Mouse (Mus musculus) layer of hippocampus, postnatal 10 days (tissue): ENCODE results near the gene Usp29. TPM values are rescaled to one million over a fixed set of nuclear protein-coding genes. Genes with fewer than 3 reads are reported as not detected.
"Not testable (repeated sequence)": the region's sequence is repeated elsewhere in the genome, so short reads cannot be mapped to it uniquely, and the experiment has no call there.

Experiments used
- DNase-seq, 2 experiments: peaks; one replicate each; pipeline ENCODE4 v3.0.0; 2021; ENCODE audit warnings: low spot score in 2 of 2
- total RNA-seq, 2 experiments: library from RNA; stranded (reverse); gene quantifications; 2 replicates each; pipeline ENCODE4 v1.2.3; 2021

The Usp29 gene
- total RNA-seq, 2 experiments from 2014 or later, result 47.1 to 47.6 TPM

DNA sequence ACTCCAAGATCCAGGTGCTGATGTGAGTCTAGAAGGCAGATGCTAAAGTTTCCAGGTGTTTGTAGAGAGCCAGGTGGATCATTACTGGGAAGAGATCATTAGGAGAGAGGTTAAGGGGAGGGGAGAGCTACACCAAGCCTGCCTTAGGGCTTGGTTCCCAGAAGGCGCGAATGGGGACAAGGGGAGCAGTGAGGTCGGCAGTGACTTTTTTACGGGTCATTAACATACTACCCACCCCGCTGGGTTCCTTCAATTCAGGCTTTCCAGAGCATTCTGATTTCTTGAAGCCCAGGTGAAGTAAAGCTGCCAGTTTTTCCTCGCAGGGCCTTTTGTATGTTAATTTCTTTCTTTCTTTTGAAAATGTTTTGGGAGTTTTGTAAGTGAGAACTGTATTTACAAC lies 29.8 kb downstream of the Usp29 start:
- DNase-seq, result no peak

DNA sequence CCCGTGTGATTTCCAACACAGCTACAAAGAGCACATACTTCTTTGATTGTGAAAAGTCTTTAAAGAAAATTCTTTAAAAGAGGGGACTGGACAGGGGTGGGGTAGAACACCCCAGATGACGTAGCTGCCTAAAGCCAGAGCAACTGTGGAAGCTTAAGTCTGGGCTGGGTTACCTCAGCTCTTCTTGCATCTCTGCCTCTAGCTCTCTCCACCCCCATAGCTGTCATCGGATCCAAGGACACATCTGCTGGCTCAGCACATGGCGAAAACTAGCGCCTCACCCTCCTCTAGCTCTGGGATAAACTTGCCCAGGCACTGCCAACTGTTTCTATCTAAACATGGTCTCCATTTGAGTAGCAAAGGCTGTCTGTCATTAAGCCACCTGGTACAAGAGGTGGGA lies 34.9 kb downstream of the Usp29 start:
- no peak for DNase-seq

DNA sequence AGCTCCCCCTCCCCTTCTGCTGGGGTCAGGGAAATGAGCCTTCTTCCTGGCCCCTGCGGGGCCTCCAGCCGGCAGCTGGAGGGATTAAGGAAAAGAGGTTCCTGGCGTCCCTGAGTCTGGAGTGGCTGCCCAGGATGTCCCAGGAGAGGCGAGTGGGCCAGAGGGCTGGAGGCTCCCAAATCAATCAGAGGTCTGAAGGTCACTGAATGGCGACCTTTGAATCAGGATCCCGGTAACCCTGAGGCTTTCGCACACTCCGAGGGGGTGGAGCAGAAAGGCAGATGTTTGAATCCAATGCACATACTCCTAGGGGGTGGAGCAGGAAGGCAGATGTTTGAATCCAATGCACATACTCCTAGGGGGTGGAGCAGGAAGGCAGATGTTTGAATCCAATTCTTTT lies 39.9 kb downstream of the Usp29 start:
- DNase-seq, result no peak

DNA sequence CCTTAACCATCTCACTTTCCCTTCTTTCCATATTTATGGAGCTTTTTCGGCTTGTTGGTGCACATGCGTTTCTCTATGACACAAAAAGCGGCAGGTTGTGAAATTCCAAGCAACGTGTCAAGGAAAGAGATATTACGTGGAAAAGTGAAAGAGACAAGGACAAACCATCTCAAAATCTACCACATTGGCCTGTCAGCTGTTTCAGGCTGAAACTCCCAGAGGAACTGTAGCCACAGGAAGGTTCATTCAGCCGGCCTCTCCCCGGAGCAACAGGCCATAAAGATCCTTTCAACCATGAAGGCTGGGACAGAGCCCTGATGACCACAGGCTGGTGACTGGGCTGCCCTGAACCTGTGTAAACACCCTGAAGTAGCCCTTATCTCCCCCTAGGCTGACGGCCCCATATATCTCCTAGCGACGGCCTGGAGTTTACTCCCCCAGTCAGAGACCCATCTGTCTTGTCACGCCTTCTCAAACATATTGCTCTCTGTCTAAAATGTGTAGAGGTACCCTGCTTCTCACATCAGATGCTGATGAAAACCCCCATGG lies 43.6 kb downstream of the Usp29 start:
- not testable (repeated sequence) for DNase-seq

DNA sequence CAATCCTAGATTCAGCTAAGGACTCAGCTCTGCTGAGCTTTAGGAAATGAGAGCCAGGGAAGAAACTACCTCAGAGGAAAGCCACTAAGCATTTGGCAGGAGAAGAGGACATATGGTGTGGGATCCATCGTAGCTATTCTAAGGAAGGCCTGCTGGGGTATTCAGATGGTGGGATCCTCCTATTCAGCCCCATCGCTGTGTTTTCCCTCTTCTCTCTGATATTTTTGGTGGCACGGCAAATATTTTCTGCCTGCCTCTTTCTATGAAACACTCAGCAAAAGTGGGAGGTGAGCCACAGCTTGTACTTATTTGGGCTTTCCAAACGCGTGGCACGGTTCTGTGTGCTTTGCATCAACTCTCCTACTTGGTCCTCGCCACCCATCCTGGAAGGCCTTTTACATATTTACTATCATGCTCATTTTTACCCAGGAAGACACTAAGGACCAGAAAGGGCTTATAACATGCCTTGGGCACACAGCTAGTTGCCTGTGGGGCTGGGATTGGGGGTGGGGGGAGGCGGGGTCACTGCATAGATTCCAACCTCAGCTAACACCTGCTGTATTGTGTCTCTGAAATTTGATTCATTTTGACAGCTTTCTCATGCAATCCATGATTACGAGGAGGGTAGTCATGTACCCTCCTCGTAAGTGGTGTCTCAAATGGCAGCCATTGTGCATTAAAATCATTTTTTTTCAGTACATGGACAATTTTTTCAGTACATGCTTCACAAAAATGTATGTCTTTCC lies 46.1 kb downstream of the Usp29 start:
- DNase-seq, result peak; percentile 18 to 41

DNA sequence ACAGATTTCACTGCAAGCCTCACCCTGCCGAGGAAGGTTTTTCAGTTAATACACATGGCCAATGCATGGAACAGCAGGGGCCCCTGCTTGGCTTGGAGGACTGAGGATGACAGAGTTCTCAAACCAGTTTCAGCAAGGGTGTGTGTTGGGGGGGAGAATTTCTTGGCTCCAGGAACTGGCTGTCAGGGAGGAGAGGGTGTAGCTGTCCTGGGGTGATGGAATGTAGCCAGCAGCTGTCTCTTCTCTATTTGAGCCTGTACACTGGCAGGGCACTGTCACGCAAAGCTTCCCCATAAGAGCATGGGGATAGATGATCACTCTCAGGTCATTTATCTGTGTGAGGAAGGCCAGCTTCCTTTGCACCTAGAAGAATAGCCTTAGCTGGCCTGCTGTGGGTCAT lies 46.7 kb downstream of the Usp29 start:
- DNase-seq, result no peak

DNA sequence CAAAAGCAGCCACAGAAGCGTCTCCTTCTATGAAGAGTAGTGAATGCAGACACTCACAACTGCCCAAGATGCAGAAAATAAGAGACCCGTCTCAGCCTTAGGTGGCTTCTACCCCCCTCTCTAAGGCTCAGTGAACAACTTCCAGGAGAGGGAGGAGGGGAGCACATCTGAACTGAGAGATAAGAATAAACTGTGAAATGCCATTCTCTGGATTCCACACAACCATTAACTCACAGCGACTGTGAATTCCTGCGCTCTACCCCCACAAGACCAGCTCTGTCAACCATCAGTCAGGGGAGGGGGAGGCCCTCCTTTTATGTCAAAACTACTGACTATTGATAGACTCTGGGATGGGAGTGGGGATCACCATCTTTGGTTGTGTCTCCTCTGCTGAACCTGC lies 47.3 kb downstream of the Usp29 start:
- DNase-seq, result no peak

DNA sequence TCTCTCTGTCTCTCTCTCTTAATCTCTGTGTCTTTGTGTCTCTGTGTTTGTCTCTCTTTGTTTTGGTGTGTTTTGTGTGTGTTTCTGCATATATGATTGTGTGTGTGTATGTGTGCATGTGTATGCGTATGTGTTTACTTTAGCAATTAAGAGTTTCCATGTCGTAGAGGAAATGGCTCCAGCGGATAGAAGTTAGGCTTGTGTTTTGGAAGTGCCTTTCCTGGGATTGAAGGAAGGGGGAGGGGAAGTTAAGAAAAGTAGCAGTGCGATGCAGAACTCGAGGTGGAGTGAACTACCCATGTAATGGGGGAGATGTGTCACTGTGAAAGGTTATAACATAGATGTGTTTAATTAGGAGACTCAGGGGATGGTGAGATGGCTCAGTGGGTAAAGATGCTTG lies 48.8 kb downstream of the Usp29 start:
- DNase-seq, result no peak

DNA sequence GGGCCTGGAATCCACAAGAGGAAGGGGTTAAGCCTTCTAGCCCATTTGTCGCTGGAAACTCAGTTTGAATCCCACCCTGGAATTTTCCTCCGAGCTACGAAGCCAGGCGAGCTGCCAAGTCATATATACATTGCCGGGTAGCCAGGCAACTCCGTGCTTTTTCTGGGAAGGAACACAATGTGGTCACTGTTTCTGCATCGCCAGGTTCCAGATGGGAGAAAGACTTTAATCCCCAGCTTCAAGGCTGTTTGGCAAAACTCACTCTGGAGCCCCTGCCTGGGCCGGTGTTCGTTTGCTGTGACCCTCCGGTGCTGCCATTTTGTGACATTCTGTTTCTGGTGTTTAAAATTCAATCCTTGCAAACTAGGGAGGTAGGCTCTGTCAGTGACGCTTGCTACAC lies 51.2 kb downstream of the Usp29 start:
- DNase-seq, result no peak

DNA sequence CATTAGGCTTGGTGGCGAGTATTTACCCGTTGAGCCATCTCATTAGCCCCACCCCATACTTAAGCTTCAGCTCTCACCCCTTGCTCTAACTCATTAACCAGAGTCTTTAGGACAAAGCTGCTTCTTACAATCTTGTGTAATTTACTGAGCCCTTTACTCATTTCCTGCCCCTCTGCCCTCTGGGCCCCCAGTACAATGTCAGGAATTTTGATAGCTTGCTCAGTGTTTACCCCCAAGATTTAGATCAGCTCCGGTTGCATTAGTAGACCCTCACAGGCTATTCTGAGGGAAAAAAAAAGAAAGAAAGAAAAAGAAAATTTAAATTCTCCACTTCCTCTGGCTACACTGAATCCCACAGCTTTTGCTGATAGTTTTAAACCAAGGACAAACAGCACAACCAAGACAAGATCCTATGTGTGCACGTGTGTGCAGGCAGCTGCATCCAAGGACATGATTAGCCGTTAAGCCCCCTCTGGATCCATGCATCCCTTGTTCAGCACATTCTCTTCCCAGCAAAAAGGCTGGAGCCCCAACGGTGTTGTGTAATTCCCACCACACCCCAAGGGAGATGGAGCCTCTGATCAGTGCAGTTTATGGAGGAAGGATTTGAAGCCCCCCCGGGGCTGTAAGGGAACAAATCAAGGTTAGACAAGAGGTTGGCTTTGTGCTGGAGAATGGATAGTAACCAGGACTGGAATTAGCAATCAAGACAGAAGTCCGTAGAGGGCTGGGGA lies 54.1 kb downstream of the Usp29 start:
- no peak for DNase-seq

DNA sequence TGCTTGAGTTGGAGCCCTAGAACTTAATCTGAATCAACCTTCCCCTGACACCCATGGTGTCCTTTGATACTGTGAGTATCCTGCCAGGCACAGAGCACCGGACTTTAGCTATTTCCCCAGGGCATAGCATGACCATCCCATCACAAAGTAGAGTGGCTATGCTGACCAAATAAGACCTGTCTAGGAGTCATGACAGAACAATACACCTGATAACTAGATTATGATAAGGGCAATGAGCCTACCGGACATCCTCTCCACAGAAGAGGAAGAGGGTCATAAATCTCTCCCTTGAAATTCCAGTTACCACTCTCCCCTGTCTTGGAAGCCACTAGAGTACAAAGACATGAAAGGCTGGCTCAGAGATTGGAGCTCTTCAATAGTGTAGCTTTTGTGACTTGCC lies 56.6 kb downstream of the Usp29 start:
- no peak for DNase-seq

DNA sequence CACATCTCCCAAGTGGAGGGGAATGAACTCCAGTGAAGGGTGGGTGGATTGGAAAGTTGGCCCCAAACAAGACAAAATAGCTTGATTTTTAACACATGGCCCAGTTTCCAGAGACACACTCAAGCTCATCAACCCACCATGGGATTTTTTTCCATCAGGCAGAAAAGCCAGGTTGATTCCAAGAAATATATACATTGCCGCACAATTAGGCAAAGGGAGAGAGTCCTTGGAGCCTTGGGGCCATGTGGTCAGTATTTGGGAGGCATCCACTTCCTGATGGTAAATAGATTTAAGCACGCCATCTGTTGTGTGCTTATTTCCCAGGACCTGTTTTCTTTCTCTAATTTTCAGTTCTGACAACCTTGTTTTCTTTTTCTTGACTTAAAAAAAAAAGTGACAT lies 57.7 kb downstream of the Usp29 start:
- no peak for DNase-seq

DNA sequence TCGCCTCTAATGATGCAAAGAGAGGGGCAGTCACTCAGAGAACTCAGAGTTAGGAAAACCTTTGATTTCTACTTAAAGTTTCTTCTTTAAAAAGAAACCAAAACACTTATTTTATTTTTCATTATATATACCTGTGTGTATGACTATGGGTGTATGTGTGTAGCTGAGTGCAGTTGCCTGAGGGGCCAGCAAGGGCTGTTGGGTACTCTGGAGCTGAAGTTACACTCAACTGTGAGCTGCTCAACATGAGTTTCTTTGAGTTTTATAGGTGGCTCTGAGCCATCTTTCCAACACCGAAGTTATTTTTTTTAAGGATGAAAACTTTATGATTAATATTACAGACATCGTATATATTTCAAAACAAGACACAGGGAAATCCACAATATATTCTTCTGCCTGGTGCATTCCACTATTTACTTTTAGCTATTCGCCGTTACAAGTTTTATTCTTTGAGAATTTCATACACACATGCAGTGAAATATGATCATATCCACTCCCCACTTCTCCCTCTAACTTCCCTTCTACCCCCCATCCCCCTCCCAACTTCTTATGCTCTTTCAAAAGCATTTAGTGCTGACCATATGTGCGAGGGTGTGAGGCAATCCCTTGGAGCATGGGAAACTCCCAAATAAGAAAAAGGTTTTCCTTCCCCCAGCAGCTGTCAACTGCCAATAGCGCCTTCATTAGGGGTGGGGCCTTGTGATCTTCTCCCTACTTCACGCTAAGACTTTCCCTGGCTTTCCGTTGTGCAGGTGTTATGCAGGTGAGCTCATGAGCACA lies 61.1 kb downstream of the Usp29 start:
- DNase-seq, result no peak

DNA sequence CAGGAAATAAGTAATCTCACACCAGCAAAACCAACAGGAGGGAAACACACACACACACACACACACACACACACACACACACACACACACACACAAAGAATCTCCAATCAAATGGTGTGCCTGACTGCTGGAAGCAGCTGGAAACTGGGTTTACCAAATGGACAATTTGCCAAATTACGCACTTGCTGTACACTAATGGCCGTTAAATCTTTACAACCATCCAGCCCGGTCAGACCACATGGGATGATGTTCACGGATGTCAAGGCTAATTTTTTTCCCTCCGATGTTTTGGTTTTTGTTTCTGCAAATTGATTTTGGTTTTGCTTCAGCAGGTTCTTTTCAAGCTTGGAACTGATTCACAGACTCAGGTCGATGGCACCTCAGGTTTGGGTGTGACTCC lies 62.9 kb downstream of the Usp29 start:
- DNase-seq, result no peak

DNA sequence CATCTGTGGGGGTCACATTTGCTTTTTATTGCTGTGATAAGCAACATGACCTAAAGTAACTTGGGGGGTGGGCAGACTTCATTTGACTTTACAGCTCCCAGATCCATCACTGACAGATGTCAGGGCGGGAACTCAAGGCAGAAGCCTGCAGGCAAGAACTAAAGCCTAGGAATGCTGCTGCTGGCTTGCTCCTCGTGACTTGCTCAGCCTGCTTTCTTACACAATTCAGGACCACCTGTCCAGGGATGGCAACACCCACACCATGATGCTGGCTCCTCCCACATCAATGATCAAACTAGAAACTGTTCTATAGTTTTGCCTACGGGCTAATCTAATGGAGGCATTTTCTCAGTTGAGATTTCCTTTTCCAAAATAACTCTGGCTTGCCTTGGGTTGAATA lies 63.4 kb downstream of the Usp29 start:
- no peak for DNase-seq

DNA sequence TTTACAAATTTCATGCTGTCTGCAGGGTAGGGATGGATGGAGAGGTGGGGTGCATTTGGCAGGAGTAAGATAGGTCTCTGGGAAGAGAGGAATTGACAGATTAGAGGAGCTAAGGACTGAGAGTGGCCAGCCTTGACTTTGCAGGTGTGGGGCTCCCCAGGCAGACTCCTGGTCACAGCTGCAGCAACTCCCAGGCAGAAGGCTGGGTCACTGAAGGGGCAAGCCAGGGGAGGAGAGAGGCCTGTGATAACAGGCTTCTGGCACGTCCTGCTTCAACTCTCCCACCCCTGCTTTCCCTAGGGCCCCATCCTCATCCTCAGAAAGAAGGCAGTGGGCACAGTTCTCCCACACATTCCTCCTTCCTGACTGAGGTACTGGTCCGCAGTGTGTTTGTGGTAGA lies 67.0 kb downstream of the Usp29 start:
- no peak for DNase-seq

DNA sequence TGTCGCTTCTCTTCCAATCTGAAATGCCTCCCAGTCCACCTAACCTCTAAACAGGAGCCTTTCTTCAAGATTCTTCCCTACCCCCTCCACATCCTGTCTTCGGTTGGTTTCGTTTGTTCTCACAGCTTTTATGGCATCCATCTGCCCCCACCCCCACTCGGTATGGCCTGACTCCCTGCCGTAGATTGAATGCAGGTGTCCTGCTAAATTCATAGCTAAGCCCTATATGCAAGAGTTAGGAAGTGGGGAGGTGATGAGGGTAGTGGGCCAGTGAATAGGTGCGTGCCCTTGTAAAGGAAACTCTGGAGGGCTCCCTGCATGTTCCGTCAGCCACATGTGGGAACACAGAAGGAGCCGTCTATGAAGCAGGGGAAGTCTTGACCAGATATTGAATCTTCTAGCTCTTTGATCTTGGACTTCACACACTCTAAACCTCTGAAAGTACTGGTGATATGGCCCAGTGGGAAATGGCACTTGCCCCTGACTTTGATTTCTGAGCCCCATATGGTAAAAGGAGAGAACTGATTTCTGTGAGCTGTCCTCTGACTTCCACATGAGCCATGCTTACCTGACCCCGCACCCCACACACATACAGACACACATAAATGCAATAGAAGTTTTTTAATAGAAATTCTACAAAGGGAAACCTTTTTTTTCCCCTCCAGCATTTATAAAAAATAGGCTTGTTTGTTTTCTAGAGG lies 68.9 kb downstream of the Usp29 start:
- no peak for DNase-seq

DNA sequence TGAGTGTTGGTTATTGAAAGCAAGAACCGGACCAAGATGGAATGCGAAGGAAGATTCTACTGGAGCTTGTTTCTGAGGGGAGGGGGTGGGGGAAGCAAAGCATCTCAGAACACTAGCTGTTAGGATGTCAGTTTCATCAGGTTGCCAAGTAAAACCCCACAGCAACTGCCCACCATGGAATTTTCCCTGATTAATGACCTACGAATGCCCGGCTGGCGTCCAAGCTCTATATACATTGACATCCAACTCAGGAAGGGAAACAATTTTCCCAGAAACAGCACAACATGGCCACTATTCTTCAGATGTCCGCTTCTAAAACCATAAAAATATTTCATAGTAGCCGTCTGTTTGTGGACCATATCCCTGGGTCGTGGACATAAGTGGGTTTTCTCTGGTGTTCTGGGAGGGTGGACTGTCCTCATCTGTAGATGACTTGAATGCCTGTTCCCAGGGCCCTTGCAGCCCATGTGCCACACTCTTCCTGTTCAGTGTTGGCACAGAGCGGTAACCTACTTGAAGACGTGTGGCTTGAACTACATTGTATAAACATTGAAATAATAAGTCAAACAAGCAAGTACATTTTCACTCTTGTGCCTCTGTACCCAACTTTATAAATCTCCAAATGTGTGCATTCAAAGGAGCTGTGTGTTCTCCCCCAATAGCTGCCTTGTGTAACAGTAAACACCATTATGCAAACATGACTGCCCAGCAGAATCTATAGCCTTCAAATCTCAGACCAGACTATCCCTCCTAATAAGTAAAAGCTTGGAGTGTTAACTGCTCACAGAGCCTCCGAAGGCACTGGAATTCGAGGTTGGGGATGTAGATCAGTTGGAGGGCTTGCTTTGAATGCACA lies 70.4 kb downstream of the Usp29 start:
- no peak for DNase-seq

DNA sequence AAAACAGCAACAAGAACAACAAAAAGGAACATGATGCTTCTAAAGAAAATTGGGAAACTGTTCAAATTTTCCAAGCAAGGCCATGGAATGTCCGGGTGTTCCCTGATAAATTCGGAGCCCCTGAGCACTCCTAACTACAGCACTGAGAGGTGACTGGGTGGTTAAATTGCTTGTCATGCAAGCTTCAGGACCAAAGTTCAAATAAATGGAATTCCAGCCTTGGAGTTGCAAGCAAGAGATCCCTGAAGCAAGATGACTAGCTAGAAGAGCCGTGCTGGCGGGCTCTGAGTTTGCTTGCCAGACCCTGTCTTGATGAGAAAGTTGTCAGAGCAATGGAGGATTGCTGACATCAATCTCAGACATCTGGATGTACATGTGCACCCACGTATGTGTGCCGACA lies 71.3 kb downstream of the Usp29 start:
- no peak for DNase-seq

DNA sequence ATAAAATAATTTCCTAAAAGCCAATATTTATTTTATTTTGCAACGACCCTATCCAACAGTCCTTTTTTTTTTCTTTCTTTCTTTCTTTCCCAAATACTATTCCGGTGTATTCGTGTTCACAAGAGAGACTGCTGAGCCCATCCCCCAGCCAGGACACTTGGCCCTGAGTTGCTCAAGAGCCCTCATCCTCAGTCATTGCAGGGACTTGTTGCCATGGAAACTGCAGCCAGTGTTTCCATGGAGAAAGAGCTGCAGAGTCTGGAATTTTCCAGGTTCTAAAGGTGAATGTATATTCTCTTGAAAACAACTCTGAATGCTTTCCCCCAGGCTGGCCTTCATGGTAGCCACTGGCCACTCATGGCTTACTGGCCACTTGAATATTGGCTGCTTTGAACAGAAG lies 80.2 kb downstream of the Usp29 start:
- peak; percentile 25 to 48 for DNase-seq
